9 mouse cellular contexts compared by ENCODE assay signal in the genomic region with DNA sequence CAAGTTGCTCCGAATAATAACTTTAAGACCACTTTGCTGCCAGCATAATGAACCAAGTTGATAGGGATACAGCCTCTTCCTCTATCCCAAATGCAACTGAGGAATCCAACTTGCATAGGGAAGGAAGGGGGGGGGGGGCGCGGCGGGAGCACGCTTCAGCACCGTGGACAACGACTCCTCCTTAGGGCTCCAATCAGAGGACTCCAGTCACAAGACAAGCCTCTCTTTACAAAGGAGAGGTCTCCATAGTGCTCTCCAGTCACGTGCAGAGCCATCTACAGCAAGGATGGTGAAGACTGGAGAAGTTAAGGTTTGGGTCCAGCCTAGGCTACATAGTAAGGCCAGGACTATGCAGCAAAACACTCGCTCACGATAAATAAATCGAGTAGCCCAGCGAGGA. TPM values are rescaled to one million over a fixed set of nuclear protein-coding genes. Genes with fewer than 3 reads are reported as not detected.
A peak's percentile ranks its signal among the peaks of the same experiment; 100 is the strongest.
DNase-seq lines count a peak whose midpoint lies in the region; ATAC-seq and TF ChIP-seq lines count a peak whose summit lies in the region.
"Had no signal": no experiment of that assay in that cellular context is flagged by ENCODE, and none has a peak within 500 bp of the region (broad histone marks: within the 10 kb centered on the region; RNA-seq: fewer than 3 reads in every experiment).

No protein-coding gene starts in this region.

- no peak overlapping the region for H3K4me3 ChIP-seq in kidney, embryonic 16.5 days (ENCODE audit: low read length)
- H3K4me3 ChIP-seq in myocyte = no peak overlapping the region
- H3K4me3 ChIP-seq: neural tube, embryonic 12.5 days had no signal

- no peak overlapping the region for H3K9ac ChIP-seq in kidney, embryonic 16.5 days (replicated peaks; ENCODE audit: low read length)
- H3K9ac ChIP-seq: liver, embryonic 14.5 days; neural tube, embryonic 12.5 days had no signal

- peak; percentile 38 for DNase-seq in kidney, postnatal 14 days
- peak; percentile 57 for DNase-seq in Muller cell, postnatal 12 days (ENCODE audit: inconsistent ontology term)
- DNase-seq in embryo, embryonic 9.5 days (ENCODE audit: extremely low spot score) = peak; percentile 75
- DNase-seq in layer of hippocampus, adult 9-11 months = no peak
- no peak for DNase-seq in cerebellum, postnatal 36 days

- H3K79me2 ChIP-seq in myocyte (ENCODE audit: control insufficient read depth, insufficient read depth) = no peaks in the 10 kb centered on the region

- no peak overlapping the region for H3ac ChIP-seq in myocyte (ENCODE audit: control insufficient read depth, insufficient read length)

- 13% methylated on average over 9 of the region's 12 CpGs for WGBS in kidney, embryonic 16.5 days

- peaks cover 51% of the 10 kb centered on the region for H3K4me1 ChIP-seq in kidney, embryonic 16.5 days (ENCODE audit: insufficient read depth, low read length)

- ATAC-seq in kidney, embryonic 16.5 days (ENCODE audit: low FRiP score, low TSS enrichment) = no peak

- no peaks in the 10 kb centered on the region for H3K9me3 ChIP-seq in kidney, embryonic 16.5 days (ENCODE audit: low read length)
- H3K9me3 ChIP-seq: neural tube, embryonic 12.5 days had no signal

- no peak for TF ChIP-seq POLR2A in myocyte (IDR thresholded peaks at IDR 0.05; ENCODE audit: insufficient read length, low read depth)

- no peaks in the 10 kb centered on the region for H3K36me3 ChIP-seq in kidney, embryonic 16.5 days (ENCODE audit: insufficient read depth, low read length)
- H3K36me3 ChIP-seq in myocyte (ENCODE audit: control insufficient read depth, insufficient read depth) = no peaks in the 10 kb centered on the region

- H3K4me2 ChIP-seq in kidney, embryonic 16.5 days (replicated peaks; ENCODE audit: low read depth, low read length) = no peak overlapping the region
- no peak overlapping the region for H3K4me2 ChIP-seq in myocyte (ENCODE audit: low read depth)

- H3K27me3 ChIP-seq in kidney, embryonic 16.5 days (ENCODE audit: insufficient read depth, low read length) = peaks cover 6% of the 10 kb centered on the region
- no peaks in the 10 kb centered on the region for H3K27me3 ChIP-seq in myocyte (ENCODE audit: control insufficient read depth, insufficient read depth, insufficient read length)

- no peak overlapping the region for H3K27ac ChIP-seq in kidney, embryonic 16.5 days (ENCODE audit: low read length)
- H3K27ac ChIP-seq: liver, embryonic 14.5 days; neural tube, embryonic 12.5 days had no signal

TF ChIP-seq in myocyte, 11 proteins besides CTCF, POLR2A, EP300 and RAD21:
- TF ChIP-seq MYOD1 (IDR thresholded peaks at IDR 0.05; ENCODE audit: control insufficient read depth in 1 of 3, insufficient read length in 2 of 3, low read depth in 2 of 3) (no peak), REST (IDR thresholded peaks at IDR 0.05; ENCODE audit: insufficient read depth, insufficient read length) (peak; percentile 80), SRF (IDR thresholded peaks at IDR 0.05; ENCODE audit: control insufficient read depth, insufficient read length, low read depth) (no peak), MAX (IDR thresholded peaks at IDR 0.05; ENCODE audit: low read depth) (no peak), MYOG (IDR thresholded peaks at IDR 0.05; ENCODE audit: control insufficient read depth in 1 of 3, insufficient read depth in 1 of 3, insufficient read length in 2 of 3, low read depth in 2 of 3) (no peak), POLR2AphosphoS2 (IDR thresholded peaks at IDR 0.05; ENCODE audit: insufficient read length, low read depth) (no peak), E2F4 (IDR thresholded peaks at IDR 0.05; ENCODE audit: insufficient read depth) (no peak), TCF3 (IDR thresholded peaks at IDR 0.05; ENCODE audit: insufficient read length, low read depth) (no peak), TCF12 (IDR thresholded peaks at IDR 0.05; ENCODE audit: insufficient read depth, poor library complexity, severe bottlenecking) (no peak), USF1 (IDR thresholded peaks at IDR 0.05; ENCODE audit: low read depth) (peak; percentile 52), CEBPB (IDR thresholded peaks at IDR 0.05; ENCODE audit: insufficient read depth, poor library complexity, severe bottlenecking) (no peak)
TF ChIP-seq in myocyte: peak in this region for 2.

RNA-seq across cellular contexts. Expression of gene Kcnip2, which starts 2.1 kb away (rescaled TPM):
- 2.0 and 2.3 TPM in 2 replicates for polyA plus RNA-seq in kidney, embryonic 16.5 days (2015; fragmentation: Nextera tagmentation; extraction: Ambion mirVana)
- polyA plus RNA-seq in myocyte (2012; fragmentation: generic; extraction: Trizol) = 0.04 TPM

RNA-seq across cellular contexts. Expression of gene Mgea5, which starts 30.2 kb away (rescaled TPM):
- 42.9 and 52.3 TPM in 2 replicates for polyA plus RNA-seq in kidney, embryonic 16.5 days (2015; fragmentation: Nextera tagmentation; extraction: Ambion mirVana)
- 27.1 TPM for polyA plus RNA-seq in myocyte (2012; fragmentation: generic; extraction: Trizol)

Comparison
In these comparisons a context has a peak if more than half of its experiments do, and no peak if none do; other contexts are left out.
1. DNase-seq: peak in kidney, postnatal 14 days (single experiment), Muller cell, postnatal 12 days (single experiment) and embryo, embryonic 9.5 days (single experiment); none in layer of hippocampus, adult 9-11 months (single experiment) and cerebellum, postnatal 36 days (0 of 2).